Mouse (Mus musculus): ENCODE measurements at regions not wholly inside any gene's neighbourhood (a gene's known extent, or its start where the extent isn't known, plus 50 kb on each side); places are given as distances from the start of the nearest gene placed in this dataset.

DNA sequence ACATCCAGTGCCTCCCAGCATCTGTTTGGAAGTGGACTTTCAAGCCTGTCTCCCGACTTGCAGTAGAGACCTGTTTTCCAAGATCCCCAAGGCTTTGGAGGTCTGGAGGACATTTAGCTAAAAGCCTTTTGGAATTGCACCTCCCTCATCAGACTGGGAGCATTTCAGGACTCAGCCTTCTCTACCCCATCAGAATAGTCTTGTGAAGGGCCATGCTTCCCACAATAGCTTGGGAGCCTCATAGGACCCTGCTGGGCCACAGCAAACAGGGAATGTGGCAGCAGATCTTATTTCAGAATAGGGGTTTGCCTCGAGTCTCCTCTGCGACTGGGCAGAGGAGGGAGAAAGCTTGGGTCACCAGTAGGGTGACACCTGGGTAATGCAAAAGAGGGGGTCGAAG is 66.2 kb upstream of the Nkd1 start:
- no peaks in the 10 kb centered on the region for H3K36me3 ChIP-seq (ENCODE audit: control insufficient read depth, insufficient read depth, low read length)
- no peak for ATAC-seq (ENCODE audit: insufficient number of reproducible peaks, low FRiP score, low TSS enrichment, low read depth)
- peak overlapping the region; percentile 85; the same call in 1 of the 2 replicates for H3K27ac ChIP-seq (replicated peaks; ENCODE audit: low read depth, low read length)
- H3K4me1 ChIP-seq (ENCODE audit: control insufficient read depth, insufficient read depth, low read length) = peaks cover 39% of the 10 kb centered on the region
- peak; percentile 55 for DNase-seq (ENCODE audit: low spot score)
- no peaks in the 10 kb centered on the region; the same call in 1 of the 2 replicates for H3K27me3 ChIP-seq (ENCODE audit: control insufficient read depth, insufficient read depth, low read length)
- 0 out of 2 replicates have a peak, but pooled peaks cover 3% of the 10 kb centered on the region for H3K9me3 ChIP-seq (ENCODE audit: control insufficient read depth, low read length)
- peak overlapping the region; percentile 77 for H3K9ac ChIP-seq (ENCODE audit: low read length)
- peak overlapping the region; percentile 8; the same call in 1 of the 2 replicates for H3K4me3 ChIP-seq (ENCODE audit: low read depth, low read length)
- WGBS = 0% methylated on average over 4 of the region's 4 CpGs
- H3K4me2 ChIP-seq (ENCODE audit: low read depth, severe bottlenecking) = peak overlapping the region; percentile 91

DNA sequence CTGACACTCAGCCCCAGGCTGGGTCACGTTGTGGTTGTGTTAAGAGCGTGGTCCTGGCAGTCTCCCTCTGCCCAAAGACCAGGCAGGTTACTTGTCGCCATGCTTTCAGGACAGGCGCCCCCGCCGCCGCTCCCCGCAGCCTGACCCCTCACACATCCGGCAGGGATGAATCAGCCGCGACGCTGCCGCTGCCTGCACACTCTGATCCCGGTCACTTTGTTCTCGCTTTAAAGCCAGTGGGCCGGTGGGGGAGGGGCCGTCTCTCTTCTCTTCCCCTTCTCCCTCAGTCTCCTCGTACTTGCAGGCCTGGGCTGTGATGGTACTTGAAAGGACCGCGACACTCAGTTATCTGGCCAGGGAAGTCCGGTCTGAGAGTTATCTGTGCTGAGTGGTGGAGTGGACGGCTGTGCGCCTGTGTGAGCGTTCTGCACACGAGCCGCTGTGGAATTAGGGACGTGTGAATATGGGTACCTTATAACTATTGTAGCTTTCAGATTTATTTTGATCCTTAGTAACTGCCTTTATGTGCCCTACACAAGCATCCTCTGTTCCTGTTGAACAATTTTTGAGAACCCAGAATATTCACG is 65.6 kb upstream of the Nkd1 start:
- ATAC-seq (ENCODE audit: insufficient number of reproducible peaks, low FRiP score, low TSS enrichment, low read depth) (no peak), DNase-seq (ENCODE audit: low spot score) (peak; percentile 72)
- H3K9ac ChIP-seq (ENCODE audit: low read length) = peak overlapping the region; percentile 49
- peaks cover 39% of the 10 kb centered on the region for H3K4me1 ChIP-seq (ENCODE audit: control insufficient read depth, insufficient read depth, low read length)
- peak overlapping the region; percentile 8; the same call in 1 of the 2 replicates for H3K4me3 ChIP-seq (ENCODE audit: low read depth, low read length)
- no peak overlapping the region for H3K27ac ChIP-seq (replicated peaks; ENCODE audit: low read depth, low read length)
- 0 out of 2 replicates have a peak, but pooled peaks cover 3% of the 10 kb centered on the region for H3K9me3 ChIP-seq (ENCODE audit: control insufficient read depth, low read length)
- 5% methylated on average over 28 of the region's 28 CpGs for WGBS
- peak overlapping the region; percentile 56 for H3K4me2 ChIP-seq (ENCODE audit: low read depth, severe bottlenecking)
- H3K27me3 ChIP-seq (ENCODE audit: control insufficient read depth, insufficient read depth, low read length) = no peaks in the 10 kb centered on the region; the same call in 1 of the 2 replicates
- H3K36me3 ChIP-seq (ENCODE audit: control insufficient read depth, insufficient read depth, low read length) = no peaks in the 10 kb centered on the region

DNA sequence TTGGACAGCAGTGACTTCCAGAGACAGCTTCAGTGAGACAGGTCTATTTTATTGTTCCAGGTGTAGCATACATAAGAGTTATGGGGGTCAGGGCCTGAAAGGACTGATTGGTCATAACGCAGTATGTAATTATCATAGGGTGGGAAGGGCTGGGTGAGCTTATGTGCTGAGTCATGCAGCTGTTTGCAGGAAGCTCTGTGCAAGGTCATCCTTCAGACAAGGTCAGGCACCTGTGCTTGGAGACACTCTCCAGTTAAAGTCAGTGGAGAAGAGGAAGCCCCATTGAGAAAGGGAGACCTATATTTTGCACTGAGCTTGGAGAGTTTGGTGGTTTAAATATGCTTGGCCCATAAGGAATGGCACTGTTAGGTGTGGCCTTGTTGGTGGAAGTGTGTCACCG is 62.0 kb upstream of the Nkd1 start:
- no peaks in the 10 kb centered on the region for H3K27me3 ChIP-seq (ENCODE audit: control insufficient read depth, insufficient read depth, low read length)
- no peak overlapping the region for H3K4me3 ChIP-seq (ENCODE audit: low read depth, low read length)
- peaks cover 13% of the 10 kb centered on the region for H3K4me1 ChIP-seq (ENCODE audit: control insufficient read depth, insufficient read depth, low read length)
- 87% methylated on average over 2 of the region's 2 CpGs for WGBS
- no peak overlapping the region for H3K4me2 ChIP-seq (ENCODE audit: low read depth, severe bottlenecking)
- H3K27ac ChIP-seq (replicated peaks; ENCODE audit: low read depth, low read length) = no peak overlapping the region
- no peaks in the 10 kb centered on the region for H3K36me3 ChIP-seq (ENCODE audit: control insufficient read depth, insufficient read depth, low read length)
- no peak overlapping the region for H3K9ac ChIP-seq (ENCODE audit: low read length)
- no peak for ATAC-seq (ENCODE audit: insufficient number of reproducible peaks, low FRiP score, low TSS enrichment, low read depth)
- DNase-seq (ENCODE audit: low spot score) = no peak
- H3K9me3 ChIP-seq (ENCODE audit: control insufficient read depth, low read length) = 0 out of 2 replicates have a peak, but pooled peaks cover 3% of the 10 kb centered on the region

DNA sequence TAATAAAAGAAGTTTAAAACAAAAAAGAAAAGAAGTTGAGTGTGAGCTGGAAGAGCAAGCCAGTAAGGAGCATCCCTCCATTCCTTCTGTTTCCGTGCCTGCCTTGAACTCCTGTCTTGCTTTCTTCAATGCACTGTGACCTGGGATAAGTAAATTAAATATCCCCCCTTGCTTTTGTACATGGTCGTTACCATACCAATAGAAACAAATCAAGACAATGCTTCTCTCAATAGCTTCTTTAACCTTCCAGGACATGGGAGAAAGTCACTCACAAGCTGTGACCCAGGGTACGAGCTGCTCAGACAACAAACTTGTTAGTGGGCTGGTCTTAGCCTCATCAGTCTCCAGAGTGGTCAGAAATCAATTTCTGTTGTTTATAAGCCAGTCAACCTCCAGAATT is 53.4 kb upstream of the Nkd1 start:
- Histone ChIP-seq H3K27ac (replicated peaks; ENCODE audit: low read depth, low read length) (no peak overlapping the region), H3K27me3 (ENCODE audit: control insufficient read depth, insufficient read depth, low read length) (no peaks in the 10 kb centered on the region), H3K9ac (ENCODE audit: low read length) (no peak overlapping the region), H3K9me3 (ENCODE audit: control insufficient read depth, low read length) (no peaks in the 10 kb centered on the region), H3K4me2 (ENCODE audit: low read depth, severe bottlenecking) (no peak overlapping the region), H3K4me1 (ENCODE audit: control insufficient read depth, insufficient read depth, low read length) (no peaks in the 10 kb centered on the region), H3K36me3 (ENCODE audit: control insufficient read depth, insufficient read depth, low read length) (no peaks in the 10 kb centered on the region), H3K4me3 (ENCODE audit: low read depth, low read length) (no peak overlapping the region)
- WGBS = 82% methylated on average over 3 of the region's 3 CpGs
- no peak for DNase-seq (ENCODE audit: low spot score)
- no peak for ATAC-seq (ENCODE audit: insufficient number of reproducible peaks, low FRiP score, low TSS enrichment, low read depth)

DNA sequence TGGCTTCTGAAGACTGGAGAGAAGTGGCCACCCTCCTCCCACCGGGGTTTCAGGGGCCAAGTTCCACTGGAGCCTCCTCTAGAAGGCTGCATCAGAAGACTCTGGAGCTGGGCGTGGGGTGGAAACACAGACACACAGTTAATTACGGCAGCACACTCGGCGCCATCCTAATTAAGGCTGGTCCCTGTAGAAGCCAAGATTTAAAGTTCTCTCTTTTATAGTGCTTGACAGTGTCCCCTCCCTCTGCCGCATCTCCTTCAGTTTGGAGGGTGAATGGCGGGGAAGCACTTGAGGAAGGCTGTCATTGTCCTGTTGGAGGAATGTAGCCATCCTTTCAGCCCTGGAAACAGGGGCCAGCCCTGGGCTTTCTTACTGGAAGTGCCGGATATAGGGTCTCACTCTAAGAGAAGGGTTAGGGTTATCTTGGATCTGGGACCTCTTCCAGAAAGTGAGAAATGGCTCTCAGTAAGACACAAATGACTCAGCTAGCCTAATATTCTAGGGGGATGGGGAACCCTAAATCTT is 50.2 kb upstream of the Nkd1 start:
- Histone ChIP-seq H3K27me3 (ENCODE audit: control insufficient read depth, insufficient read depth, low read length) (no peaks in the 10 kb centered on the region), H3K9me3 (ENCODE audit: control insufficient read depth, low read length) (no peaks in the 10 kb centered on the region), H3K36me3 (ENCODE audit: control insufficient read depth, insufficient read depth, low read length) (no peaks in the 10 kb centered on the region), H3K27ac (replicated peaks; ENCODE audit: low read depth, low read length) (no peak overlapping the region), H3K4me3 (ENCODE audit: low read depth, low read length) (no peak overlapping the region), H3K4me2 (ENCODE audit: low read depth, severe bottlenecking) (no peak overlapping the region), H3K4me1 (ENCODE audit: control insufficient read depth, insufficient read depth, low read length) (no peaks in the 10 kb centered on the region), H3K9ac (ENCODE audit: low read length) (no peak overlapping the region)
- WGBS = 37% methylated on average over 8 of the region's 8 CpGs
- ATAC-seq (ENCODE audit: insufficient number of reproducible peaks, low FRiP score, low TSS enrichment, low read depth) (no peak), DNase-seq (ENCODE audit: low spot score) (no peak)

Measured in limb, embryonic 11.5 days (tissue).